ENCODE assay signal across 18 mouse cellular contexts in genomic region chr8:69614687-69615086, GRCm38 (mm10). TPM values are rescaled to one million over a fixed set of nuclear protein-coding genes. Genes with fewer than 3 reads are reported as not detected.
A peak's percentile ranks its signal among the peaks of the same experiment; 100 is the strongest.
DNase-seq lines count a peak whose midpoint lies in the region; ATAC-seq and TF ChIP-seq lines count a peak whose summit lies in the region.
"Had no signal": no experiment of that assay in that cellular context is flagged by ENCODE, and none has a peak within 500 bp of the region (broad histone marks: within the 10 kb centered on the region; RNA-seq: fewer than 3 reads in every experiment).

No protein-coding gene starts in this region.

- no peak overlapping the region for H3K4me3 ChIP-seq in kidney, postnatal 0 days (replicated peaks; ENCODE audit: low read depth, low read length)
- H3K4me3 ChIP-seq in testis, adult 2 months (ENCODE audit: control insufficient read depth, low read depth, low read length): no peak overlapping the region
- no peak overlapping the region for H3K4me3 ChIP-seq in forebrain, embryonic 13.5 days
- H3K4me3 ChIP-seq: forebrain, embryonic 12.5 days; liver, embryonic 15.5 days; myocyte; stomach, embryonic 15.5 days had no signal

- H3K36me3 ChIP-seq in kidney, postnatal 0 days (ENCODE audit: insufficient read depth, low read length): peaks cover 29% of the 10 kb centered on the region
- peaks cover 1% of the 10 kb centered on the region for H3K36me3 ChIP-seq in testis, adult 2 months (ENCODE audit: control insufficient read depth, insufficient read depth, low read length)
- peaks cover 85% of the 10 kb centered on the region for H3K36me3 ChIP-seq in forebrain, embryonic 13.5 days (ENCODE audit: poor library complexity, severe bottlenecking)

- H3K27ac ChIP-seq in kidney, postnatal 0 days: no peak overlapping the region
- H3K27ac ChIP-seq in testis, adult 2 months (ENCODE audit: control insufficient read depth, insufficient read depth, low read depth, low read length): no peak overlapping the region
- H3K27ac ChIP-seq in forebrain, embryonic 13.5 days: no peak overlapping the region
- H3K27ac ChIP-seq: forebrain, embryonic 12.5 days; liver, embryonic 15.5 days; stomach, embryonic 15.5 days had no signal

- no peaks in the 10 kb centered on the region for H3K9me3 ChIP-seq in kidney, postnatal 0 days (replicated peaks; ENCODE audit: low read length)
- H3K9me3 ChIP-seq in forebrain, embryonic 13.5 days (replicated peaks): no peaks in the 10 kb centered on the region
- H3K9me3 ChIP-seq: forebrain, embryonic 12.5 days; G1E; liver, embryonic 15.5 days; stomach, embryonic 15.5 days had no signal

- no peak for TF ChIP-seq POLR2A in testis, adult 2 months (IDR thresholded peaks at IDR 0.05; ENCODE audit: control insufficient read depth, low read depth, low read length)

- H3K4me1 ChIP-seq in kidney, postnatal 0 days (replicated peaks; ENCODE audit: insufficient read depth, low read length): no peaks in the 10 kb centered on the region
- H3K4me1 ChIP-seq in testis, adult 2 months (ENCODE audit: control insufficient read depth, insufficient read depth, low read length): no peaks in the 10 kb centered on the region
- no peaks in the 10 kb centered on the region for H3K4me1 ChIP-seq in forebrain, embryonic 13.5 days
- H3K4me1 ChIP-seq: forebrain, embryonic 12.5 days; stomach, embryonic 15.5 days had no signal

- no peak overlapping the region for H3K9ac ChIP-seq in kidney, postnatal 0 days (ENCODE audit: low read depth, low read length)
- no peak overlapping the region for H3K9ac ChIP-seq in forebrain, embryonic 13.5 days
- H3K9ac ChIP-seq: forebrain, embryonic 12.5 days; liver, embryonic 15.5 days; stomach, embryonic 15.5 days had no signal

- 60% methylated on average over 2 of the region's 2 CpGs for WGBS in kidney, postnatal 0 days
- 63% methylated on average over 2 of the region's 2 CpGs for WGBS in forebrain, embryonic 13.5 days

- no peak for ATAC-seq in kidney, postnatal 0 days (replicated peaks; ENCODE audit: low FRiP score, low read depth)
- no peak for ATAC-seq in forebrain, embryonic 13.5 days
- ATAC-seq: inflammation-experienced regulatory T-cells, adult 6 months had no signal

- H3K4me2 ChIP-seq in kidney, postnatal 0 days (ENCODE audit: low read length): no peak overlapping the region
- no peak overlapping the region for H3K4me2 ChIP-seq in forebrain, embryonic 13.5 days
- H3K4me2 ChIP-seq: forebrain, embryonic 12.5 days; liver, embryonic 15.5 days; stomach, embryonic 15.5 days had no signal

- TF ChIP-seq CTCF in kidney, postnatal 0 days (IDR thresholded peaks at IDR 0.05; ENCODE audit: low read depth): peak; percentile 49; the same call in 1 of the 2 replicates
- TF ChIP-seq CTCF in testis, adult 2 months (IDR thresholded peaks at IDR 0.05; ENCODE audit: control insufficient read depth, insufficient read depth, insufficient replicate concordance, low read depth, low read length): peak; percentile 59; the same call in 1 of the 2 replicates

- DNase-seq in kidney, postnatal 0 days (ENCODE audit: low spot score): no peak
- no peak for DNase-seq in kidney, postnatal 10 days
- no peak for DNase-seq in testis, postnatal 10 days (ENCODE audit: low spot score)
- DNase-seq in brain, adult 2 months (ENCODE audit: low read depth, low spot score): peak; percentile 8
- DNase-seq in heart, postnatal 10 days: no peak
- DNase-seq: cerebellum, postnatal 25 days; gastrocnemius, postnatal 36 days; heart, postnatal 14 days; kidney, postnatal 4 days; right cerebral cortex, postnatal 25 days had no signal

- H3K27me3 ChIP-seq in kidney, postnatal 0 days (ENCODE audit: insufficient read depth, low read length): no peaks in the 10 kb centered on the region
- H3K27me3 ChIP-seq in testis, adult 2 months (ENCODE audit: control insufficient read depth, insufficient read depth, low read length): no peaks in the 10 kb centered on the region
- no peaks in the 10 kb centered on the region for H3K27me3 ChIP-seq in forebrain, embryonic 13.5 days
- H3K27me3 ChIP-seq: forebrain, embryonic 12.5 days; liver, embryonic 15.5 days; stomach, embryonic 15.5 days had no signal

- intact Hi-C loops in heart, postnatal 10 days (cut with DNase I): no loop called here

RNA-seq across cellular contexts. Expression of gene Zfp868, which starts 10.7 kb away (rescaled TPM):
- 18.1 and 19.4 TPM in 2 replicates for polyA plus RNA-seq in kidney, postnatal 0 days (2015; fragmentation: Nextera tagmentation; extraction: Ambion mirVana)
- polyA plus RNA-seq in testis, adult 2 months (2012; rRNA removed): 4.3 and 4.8 TPM in 2 replicates
- 42.9 and 44.8 TPM in 2 replicates for polyA plus RNA-seq in forebrain, embryonic 13.5 days (2015; fragmentation: Nextera tagmentation; extraction: Ambion mirVana)
- total RNA-seq in heart, postnatal 10 days (2021): 10 to 100 TPM; 10.2 to 10.7 TPM

RNA-seq across cellular contexts. Expression of gene Zfp964, which starts 39.6 kb away (rescaled TPM):
- polyA plus RNA-seq in kidney, postnatal 0 days (2015; fragmentation: Nextera tagmentation; extraction: Ambion mirVana): 1.4 and 1.5 TPM in 2 replicates
- polyA plus RNA-seq in testis, adult 2 months (2012; rRNA removed): 0.51 and 0.75 TPM in 2 replicates
- 1.9 TPM in 2 replicates for polyA plus RNA-seq in forebrain, embryonic 13.5 days (2015; fragmentation: Nextera tagmentation; extraction: Ambion mirVana)
- 1 to 10 TPM; 1.2 to 1.8 TPM for total RNA-seq in heart, postnatal 10 days (2021)
- polyA plus RNA-seq: G1E had no signal
